Mouse (Mus musculus) cerebellum, adult 9-11 months (tissue): Measurements from ENCODE around the gene Zdhhc22.

Experiments
- DNase-seq: peaks from one replicate; pipeline ENCODE4 v3.0.0; 2022

The Zdhhc22 gene

DNA sequence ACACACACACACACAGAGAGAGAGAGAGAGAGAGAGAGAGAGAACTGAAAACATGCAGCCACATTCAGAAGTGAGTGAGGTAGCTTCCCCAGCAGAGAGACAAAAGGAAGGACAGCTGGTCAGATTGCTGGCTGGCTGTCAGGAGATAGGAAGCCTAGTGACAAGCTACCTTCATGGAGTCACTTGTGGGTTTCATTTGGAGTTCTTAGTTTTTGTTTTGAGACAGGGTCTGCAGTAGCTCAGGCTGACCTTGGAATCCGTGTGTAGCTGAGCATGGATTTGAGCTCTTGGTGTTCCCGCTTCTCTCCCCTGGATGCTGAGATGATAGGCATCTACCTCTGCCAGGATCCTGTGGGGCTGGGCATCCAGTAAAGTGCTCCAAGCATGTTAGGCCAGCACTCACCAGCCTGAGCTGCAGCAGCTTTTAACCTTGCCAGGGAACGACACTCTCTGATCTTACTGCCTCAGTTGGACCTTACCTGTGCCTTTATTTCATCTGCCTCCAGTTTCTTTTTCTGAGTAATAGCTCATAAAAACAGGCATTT lies 29.4 kb downstream of the Zdhhc22 start:
- DNase-seq, result peak; percentile 69

DNA sequence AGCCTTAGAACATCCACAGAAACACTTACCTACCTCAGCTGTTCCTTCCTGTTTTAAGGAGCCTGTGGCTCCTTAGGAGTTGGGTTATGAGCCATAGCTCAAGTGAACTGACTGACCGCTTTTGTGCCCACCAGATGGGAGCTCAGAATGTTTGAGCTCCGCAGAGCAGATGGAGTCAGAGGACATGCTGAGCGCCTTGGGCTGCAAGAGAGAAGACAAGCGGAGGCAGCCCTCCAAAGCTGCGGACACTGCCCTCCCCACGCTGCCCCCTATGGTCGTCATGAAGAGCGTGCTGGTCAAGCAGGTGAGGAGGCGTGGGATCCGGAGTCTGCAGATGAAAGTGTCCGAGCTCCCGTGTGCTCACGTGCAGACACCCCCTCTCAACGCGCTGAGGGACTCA lies 30.1 kb downstream of the Zdhhc22 start:
- peak; percentile 98 for DNase-seq

DNA sequence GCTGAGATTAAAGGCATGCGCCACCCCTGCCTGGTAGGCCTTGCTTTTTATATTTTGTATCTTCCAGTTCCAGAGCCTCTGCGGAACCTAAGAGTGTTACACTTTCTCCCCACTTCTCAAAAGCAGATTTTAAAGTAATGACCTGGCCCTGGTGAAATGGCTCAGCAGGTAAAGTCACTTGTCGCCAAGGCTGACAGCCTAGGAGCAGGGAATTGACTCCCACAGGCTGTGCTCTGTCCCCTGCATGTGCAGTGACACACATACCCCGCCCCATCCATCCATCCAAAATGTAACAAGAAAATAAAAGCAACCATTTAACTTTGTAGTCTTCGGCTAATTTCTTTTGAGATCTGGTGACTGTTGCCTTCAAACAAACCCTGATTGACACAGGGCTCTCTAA lies 30.6 kb downstream of the Zdhhc22 start:
- DNase-seq, result peak; percentile 61

DNA sequence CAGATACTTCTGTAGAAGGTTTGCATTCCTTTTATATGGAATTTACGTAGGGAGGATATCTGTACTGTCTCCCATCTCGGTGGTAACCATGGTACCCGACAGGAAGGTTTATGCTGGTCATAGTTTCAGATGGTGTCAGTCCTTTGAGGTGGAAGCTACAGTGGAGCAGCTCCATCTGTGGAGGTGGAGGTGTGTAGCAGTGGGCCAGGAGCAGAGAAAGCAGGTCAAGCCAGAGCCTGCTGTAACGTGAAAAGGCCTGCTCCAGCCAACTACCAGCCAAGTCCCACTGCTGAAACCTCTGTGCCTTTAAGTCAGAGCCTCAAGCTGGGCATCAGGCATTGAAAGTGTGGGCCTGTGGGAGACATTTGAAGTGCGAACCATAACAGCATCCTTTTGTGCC lies 31.7 kb downstream of the Zdhhc22 start:
- DNase-seq, result peak; percentile 56

DNA sequence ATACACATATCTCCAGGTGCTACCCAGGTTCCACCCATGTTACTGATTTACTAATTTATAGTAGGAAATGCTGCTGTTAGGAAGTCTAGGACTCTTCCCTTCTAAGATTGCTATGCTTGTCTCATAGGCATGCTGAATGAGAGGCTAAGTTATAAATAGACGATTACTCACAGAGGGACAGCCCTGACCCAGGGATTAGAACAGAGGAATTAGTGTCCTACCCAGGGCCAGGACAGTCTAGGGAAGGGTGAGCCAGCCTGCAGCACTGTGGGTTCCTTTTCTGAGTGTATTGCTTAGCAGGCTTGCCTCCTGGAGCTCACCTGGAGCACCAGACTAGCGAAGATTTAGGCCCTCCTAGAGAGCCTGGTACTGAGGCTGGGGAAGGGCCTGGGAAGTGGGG lies 34.3 kb downstream of the Zdhhc22 start:
- peak; percentile 42 for DNase-seq

DNA sequence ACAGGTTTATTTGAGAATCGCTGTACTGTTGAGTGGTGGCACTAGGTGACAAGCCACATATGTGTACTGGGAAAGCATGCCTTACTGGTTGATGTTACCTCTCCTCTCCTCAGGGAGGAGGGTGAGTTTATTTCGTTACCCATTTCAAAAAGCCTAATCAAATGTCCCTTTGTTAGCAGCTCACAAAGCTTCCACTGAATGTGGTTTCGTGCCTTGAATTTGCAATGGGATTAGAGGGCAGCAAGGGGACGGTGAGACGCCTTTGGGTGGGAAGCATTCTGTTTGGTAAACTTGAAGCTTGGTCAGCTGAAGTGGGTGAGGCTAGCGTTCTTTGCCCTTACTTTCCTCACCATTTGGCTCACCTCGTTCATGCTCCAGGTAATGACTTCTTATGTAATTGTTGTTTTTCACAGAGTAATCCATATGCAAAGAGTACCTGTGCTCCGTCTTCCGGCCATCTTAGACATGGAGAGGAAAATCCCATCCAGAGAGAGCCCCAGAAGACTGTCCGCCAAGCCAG lies 37.8 kb downstream of the Zdhhc22 start:
- DNase-seq, result no peak

DNA sequence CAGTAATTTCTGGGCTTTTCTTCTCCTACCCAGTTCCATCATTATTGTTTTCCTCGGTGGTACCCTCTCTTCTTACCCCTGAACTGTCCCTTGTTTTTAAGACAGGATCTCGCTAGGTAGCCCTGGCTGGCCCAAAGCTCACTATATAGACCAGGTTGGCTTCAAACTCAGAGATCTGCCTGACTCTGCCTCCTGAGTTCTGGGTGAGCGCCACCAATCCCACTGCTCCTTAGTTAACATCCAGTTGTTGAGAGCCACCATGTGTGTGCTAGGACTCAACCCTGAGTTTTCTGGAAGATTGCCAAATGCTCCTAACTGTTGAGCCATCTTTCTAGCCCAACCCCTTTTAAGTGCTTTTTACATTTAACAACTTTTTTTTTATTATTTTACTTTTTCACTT lies 39.3 kb downstream of the Zdhhc22 start:
- DNase-seq, result peak; percentile 61

DNA sequence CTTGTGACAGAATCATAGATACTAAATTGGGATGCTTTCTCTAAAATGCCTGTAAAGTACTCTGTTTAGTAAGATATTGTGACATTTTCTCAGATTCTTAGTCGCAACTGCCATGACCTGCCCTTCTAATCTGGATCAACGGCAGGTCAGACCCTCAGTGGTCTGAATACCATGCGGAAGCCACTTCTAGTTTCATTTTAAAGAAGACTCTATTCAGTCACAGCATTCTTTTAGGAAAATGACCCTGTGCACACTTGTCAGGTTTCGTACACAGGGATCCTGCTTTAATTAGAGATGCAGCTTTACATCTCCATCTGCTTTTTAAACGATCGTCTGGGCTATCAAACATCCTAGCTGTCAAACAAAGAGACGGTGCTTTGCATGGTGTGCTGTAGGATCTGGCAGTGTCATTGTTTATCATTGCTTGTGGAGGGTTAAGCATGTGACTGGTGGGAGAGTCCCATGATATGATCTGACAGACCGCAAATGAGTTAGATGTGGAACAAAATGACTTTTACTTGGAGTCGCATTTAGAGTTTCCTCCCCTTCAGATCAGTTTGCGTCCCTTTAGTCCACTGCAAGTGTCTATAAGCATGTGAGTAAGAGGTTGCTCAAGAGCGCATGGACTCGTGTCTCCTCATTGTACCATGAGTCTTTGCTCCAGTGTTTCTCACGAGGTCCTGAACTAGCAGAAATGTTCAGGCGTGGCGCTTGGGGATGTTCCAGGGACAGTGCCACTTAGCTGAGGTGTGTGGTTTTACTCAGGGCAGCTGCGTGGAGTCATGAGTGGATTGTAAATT lies 39.9 kb downstream of the Zdhhc22 start:
- peak; percentile 59 for DNase-seq

DNA sequence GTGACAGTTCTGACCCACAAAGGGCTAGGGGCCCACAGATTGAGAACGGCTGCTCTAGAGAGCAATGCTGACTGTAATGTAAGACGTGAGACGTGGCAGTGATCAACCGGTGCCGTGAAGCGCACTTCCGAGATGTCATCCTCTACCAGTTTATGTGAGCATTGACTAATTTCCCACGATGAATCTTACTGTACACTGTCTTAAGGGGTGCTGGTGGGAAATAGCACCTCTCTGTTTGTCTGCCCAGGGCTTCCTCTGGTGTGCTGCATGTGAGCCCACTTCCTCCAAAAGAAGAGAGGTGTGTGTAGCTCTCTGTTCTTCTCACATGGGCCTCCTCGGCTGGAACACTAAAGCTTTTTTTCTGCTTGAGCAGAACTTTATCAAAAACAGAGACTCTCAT lies 40.7 kb downstream of the Zdhhc22 start:
- DNase-seq, result peak; percentile 50

DNA sequence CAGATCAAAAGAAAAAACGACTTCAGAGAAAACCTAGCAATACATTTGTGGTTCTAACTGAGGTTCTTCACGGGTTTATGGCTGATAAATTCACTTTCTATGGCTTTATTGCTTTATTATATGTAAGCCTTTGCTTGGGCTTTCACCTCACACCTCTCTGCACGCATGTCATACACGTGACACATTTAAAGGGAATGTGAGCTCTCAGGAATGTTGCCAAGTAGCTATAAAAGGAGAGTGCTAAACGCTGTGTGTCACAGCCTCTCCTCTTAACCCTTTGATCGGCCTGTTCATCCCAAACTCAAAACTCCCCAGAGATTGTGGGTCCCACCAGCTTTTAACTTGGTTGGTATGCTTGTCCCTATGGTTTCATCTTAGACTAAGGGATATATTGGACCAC lies 41.6 kb downstream of the Zdhhc22 start:
- peak; percentile 81 for DNase-seq

DNA sequence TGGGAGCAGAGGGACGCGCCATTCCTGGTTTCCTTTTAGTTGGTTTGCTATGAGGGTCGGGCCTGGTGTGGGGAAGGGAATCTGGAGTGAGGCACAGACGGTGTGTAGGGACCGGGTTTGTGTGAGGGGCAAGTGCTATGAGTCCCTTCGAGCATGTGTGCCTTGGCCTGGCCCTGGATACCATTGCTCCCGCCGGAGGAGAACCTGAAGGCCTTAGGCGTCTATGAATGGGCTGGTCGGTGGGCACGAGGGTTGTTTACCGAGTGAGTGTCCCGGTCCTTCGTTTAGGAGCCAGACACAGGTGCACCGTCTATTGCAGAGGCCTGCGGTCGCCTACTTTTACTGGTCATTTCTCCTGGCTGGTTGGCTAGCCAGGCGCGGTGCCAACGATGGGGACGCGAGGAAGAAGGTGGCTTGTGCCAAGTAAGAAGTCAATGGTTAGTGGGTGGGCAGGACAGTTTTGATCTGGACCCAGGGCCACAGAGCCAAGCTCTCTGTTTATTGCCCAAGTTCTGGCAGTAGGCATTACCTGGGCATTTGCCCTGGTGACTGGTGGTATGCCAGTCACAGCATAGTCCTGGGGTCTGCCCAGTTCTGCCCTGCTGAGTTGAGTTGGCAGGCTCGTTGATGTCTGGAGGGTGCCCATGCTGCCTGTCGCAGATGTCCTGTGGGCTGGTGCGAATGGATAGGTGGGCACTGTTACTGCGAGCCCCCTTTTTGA lies 42.4 kb downstream of the Zdhhc22 start:
- peak; percentile 99 for DNase-seq

DNA sequence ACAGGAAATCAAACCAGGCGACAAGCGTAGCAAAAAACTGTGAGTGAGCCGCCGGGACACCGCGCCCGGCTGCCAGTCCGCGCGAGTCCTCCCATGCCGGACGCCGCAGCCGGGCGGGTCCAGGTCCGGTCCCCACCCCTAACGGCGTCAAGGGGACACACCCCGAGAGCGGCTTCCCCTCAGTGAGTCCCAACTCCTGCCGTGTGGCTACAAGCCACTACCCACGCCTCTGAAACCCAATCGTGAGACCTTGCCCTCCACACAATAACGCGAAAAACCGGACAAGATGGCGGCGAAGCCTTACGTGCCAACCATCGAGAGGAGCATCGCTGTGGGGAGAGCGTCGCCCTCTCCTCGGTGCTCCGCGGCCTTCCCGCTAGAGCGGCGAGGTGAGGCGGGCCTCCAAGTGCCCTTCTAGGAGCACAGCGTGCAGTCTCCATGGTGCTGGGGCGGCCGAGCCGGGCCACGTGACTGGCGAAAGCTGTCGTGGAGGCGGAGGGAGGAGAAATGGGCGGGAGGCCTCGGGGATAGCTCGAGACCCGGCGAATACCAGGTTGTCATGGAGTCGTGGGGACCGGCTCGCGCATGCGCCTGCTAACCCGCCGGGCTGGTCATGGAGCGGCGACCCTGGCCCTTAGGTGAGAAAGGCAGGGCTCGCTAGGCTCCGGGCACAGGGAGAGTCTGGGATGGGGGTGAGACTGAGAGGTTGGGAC lies 43.2 kb downstream of the Zdhhc22 start, which contains the start of gene Cipc:
Cipc (plus strand) TSS at position 182 of the 713 bp plus-strand sequence.
- DNase-seq, result peak; percentile 100

DNA sequence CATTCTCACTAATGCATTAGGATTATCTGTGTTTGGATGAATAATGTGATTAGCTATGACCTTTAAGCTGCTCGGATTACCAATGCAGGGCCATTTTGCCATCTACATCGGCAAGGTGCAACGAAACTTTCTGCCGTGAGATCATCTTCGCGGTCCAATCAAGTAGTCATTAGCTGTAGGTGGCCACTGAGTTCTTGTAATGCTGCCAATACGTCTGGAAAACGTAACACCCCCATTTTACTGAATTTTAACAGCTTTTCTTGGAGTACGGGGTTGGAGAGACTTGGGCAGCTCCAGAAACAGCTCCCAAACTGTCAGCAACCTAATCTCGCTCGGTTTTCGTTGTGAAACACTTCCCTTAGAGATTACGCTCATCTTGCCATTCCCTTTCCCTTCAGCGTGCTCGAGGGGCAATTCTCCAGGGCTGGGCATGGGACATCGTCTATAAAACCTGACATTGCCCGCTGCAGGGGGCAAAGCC lies 43.9 kb downstream of the Zdhhc22 start:
- DNase-seq, result no peak

DNA sequence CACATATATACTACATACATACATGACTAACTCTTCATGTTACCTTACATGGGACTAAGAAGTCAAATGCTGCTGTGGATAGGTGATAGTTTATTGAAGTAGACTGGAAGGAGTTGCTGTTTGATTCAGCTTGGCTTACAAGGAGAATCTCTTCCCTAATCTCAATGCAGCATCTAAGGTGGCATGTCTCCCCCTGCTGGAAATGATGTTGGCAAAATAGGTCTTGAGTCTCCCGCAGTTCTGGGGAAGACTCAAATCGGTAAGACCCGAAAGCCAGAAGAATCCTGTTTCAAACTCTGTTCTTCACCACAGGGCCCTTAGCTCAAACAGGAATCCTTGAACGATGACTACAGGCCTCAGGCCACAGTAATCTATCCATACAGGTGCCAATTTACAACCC lies 45.1 kb downstream of the Zdhhc22 start:
- DNase-seq, result peak; percentile 81

DNA sequence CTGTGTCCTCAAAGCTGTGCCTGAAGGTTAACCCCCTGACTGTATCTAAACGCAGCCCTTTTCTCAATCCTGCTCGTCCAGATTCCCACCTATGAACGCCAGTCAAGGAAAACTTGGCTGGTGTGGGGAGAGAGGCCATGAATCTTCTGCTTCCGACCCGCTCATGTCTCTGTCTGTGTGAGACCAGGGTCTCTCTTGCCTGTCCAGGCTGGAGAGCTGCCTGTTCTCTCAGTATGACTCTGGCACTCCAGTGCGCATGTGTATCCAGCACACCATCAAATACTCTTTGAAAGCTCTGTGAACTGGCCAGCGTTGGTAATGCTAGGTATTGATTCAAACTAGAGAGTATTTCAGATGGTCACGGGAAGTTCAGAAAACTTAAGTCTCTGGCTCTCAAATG lies 46.8 kb downstream of the Zdhhc22 start:
- no peak for DNase-seq

DNA sequence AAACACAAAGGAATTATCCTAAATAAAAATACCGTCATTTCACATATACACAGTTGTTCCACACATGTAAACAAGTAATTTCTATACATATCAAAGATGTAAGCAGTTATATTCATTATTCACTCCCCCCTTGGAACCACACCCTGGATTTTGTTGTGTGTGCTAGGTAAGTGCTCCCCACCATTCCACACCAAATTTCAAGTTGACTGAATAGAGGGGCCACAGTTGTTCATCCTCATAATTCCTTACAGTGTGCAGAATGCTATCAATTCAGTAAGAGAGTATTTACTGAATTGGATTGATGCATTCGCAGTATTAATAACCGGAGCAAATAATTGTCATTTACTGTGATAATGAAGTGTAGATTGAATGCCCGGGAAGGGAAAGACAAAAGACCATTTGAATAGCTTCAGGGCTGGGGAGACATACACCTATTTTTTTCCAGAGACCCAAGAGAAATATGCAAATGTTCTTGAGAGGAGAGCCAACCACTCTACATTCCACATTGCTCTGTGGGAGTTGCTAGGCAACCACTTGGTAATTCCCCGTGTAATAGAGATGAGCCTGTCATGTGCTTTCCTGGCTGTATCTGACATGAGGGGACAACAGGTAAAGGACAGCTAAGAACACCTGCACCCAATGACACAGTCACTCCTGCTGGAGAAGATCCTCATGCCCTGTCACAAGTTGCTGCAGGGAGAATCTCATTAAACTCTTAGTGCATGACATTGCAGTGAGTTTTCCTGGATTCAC lies 48.3 kb downstream of the Zdhhc22 start:
- no peak for DNase-seq

DNA sequence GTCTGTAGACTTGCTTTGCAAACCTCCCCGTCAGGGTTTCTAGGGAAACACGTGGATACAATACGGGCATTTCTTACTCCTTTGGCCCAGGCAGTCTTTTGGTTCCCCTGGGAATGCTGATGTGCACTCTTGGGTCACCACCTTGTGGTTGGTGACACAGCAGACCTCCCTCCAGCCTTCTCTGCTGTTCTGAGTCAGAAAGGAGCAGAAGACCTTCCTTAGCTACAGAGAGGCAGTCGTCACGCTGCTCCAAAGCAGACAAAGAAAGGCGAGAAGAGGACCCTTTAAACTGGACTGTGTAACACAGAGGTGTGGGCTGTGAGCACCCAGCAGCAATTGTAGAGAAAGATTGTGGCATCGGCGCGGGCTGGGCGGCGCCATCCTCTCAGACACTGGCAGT lies 49.1 kb downstream of the Zdhhc22 start:
- no peak for DNase-seq

DNA sequence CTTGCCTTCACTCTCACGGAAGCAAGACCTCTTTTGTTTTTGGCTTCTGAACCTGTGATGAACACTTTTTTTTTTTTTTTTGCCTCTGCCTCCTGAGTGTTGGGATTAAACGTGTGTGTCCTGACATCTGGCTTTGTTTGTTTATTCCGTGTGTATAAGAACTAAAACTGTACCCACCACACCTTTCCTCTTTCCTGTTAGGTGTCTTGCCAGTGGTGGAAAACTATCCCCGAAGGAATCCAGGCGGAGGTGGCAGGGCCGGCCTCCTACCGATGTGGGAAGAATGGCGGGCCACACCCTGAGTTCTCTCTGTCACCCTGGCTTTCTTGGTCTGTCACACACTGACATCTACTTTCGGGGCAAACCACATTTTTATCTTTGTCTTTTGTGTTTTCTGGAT lies 51.7 kb downstream of the Zdhhc22 start:
- DNase-seq, result no peak

DNA sequence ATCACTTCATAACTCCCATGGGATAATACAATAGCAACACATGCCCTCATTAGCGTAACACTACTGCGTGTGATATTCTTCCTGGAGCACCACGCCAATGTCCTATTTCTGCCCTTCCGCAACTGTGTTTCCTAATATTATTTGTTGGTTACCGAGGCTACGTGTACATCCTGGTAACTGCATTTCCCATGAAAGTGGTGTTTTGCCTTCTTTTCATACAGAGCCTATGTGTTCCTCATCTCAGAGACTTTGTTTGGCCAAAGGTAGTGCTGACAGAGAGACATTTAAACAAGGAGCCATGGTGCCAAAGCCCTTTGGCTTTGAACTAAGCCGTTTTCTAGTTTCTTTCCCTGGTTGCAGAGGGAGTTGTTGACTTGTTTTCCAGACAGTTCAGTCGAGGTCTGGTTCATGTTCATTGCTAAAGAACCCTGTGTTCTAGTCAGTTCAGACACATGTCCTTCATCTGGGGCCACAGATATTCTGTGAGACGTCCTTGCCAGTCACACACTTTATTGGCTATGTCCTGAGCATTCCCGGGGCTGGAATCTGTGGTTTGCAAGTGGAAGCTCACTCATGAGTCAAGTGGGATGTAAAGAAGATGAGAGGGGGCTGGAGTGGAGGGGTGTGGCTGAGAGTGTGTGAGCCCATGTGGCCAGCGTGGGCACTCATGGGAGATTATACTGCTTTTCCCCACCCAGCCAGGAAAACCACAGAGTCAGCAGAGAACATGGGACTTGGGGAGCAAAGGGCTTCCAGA lies 53.5 kb downstream of the Zdhhc22 start:
- no peak for DNase-seq

DNA sequence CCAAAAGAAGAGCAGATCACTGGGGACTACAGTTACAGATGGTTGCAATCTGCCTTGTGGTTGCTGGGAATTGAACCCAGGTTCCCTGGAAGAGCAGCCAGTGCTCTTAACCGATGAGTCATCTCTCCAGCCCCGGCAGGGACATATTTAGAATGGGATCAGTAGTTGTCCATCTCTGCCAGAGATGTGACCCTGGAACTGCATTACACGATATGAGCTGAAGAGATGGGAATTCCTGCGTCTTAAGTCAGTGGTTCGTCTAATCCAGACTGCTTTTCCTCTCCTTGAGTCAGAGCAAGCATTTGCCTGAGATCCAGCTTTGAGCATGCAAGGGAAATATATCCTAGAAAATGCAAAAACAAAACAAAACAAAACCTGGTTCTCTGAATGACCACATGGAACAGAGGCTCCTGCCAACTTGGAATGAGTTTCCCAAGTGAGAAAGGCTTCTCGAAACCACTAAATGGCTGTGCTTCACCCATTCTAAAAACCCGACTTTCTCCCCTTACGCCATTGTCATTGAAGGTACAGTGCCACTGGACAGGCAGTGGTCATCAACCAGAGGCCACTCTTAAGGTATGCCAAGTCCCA lies 54.4 kb downstream of the Zdhhc22 start:
- DNase-seq, result no peak

DNA sequence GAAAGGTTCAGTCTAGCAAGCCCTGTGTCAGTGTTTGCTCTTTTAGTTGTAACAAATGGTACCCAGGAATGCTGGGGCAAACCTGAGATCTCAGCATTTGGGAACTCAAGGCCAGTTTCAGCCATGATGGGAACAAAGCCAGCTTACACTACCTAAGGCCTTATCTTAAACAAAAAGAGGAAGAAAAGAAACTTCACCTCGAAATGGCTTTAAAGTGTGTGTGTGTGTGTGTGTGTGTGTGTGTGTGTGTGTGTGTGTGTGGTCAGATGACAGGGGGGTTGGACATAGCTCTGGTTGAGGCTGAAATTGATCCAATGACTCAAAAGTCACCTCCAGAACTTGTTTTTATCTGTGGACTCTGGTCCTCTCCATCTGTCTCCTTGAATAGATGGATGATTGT lies 55.5 kb downstream of the Zdhhc22 start:
- no peak for DNase-seq
